23 mouse cellular contexts compared by ENCODE assay signal in genomic region chr1:166007026-166007425, GRCm38 (mm10).
"Had no signal": no experiment of that assay in that cellular context is flagged by ENCODE, and none has a peak within 500 bp of the region (broad histone marks: within the 10 kb centered on the region; RNA-seq: fewer than 3 reads in every experiment).

No protein-coding gene starts in this region.

- H3K27me3 ChIP-seq: intestine, embryonic 15.5 days; kidney, embryonic 15.5 days; limb, embryonic 13.5 days; liver, embryonic 12.5 days; liver, embryonic 15.5 days; neural tube, embryonic 12.5 days; neural tube, embryonic 15.5 days had no signal

- H3K9me3 ChIP-seq: intestine, embryonic 15.5 days; kidney, embryonic 15.5 days; limb, embryonic 10.5 days; limb, embryonic 13.5 days; liver, embryonic 12.5 days; liver, embryonic 15.5 days; midbrain, embryonic 10.5 days; neural tube, embryonic 12.5 days; neural tube, embryonic 15.5 days had no signal

- H3K36me3 ChIP-seq: intestine, embryonic 15.5 days; kidney, embryonic 15.5 days; limb, embryonic 10.5 days; limb, embryonic 13.5 days; liver, embryonic 12.5 days; liver, embryonic 15.5 days; midbrain, embryonic 10.5 days; neural tube, embryonic 12.5 days; neural tube, embryonic 15.5 days had no signal

- H3K4me3 ChIP-seq: intestine, embryonic 15.5 days; kidney, embryonic 15.5 days; layer of hippocampus, adult 2 months; limb, embryonic 10.5 days; limb, embryonic 13.5 days; liver, embryonic 12.5 days; liver, embryonic 15.5 days; midbrain, embryonic 10.5 days; neural tube, embryonic 12.5 days; neural tube, embryonic 15.5 days had no signal

- H3K4me1 ChIP-seq: intestine, embryonic 15.5 days; kidney, embryonic 15.5 days; limb, embryonic 13.5 days; liver, embryonic 12.5 days; liver, embryonic 15.5 days; midbrain, embryonic 10.5 days; neural tube, embryonic 12.5 days; neural tube, embryonic 15.5 days had no signal

- DNase-seq: kidney, adult 11 months; kidney, adult 8-10 months; kidney, postnatal 10 days; kidney, postnatal 4 days; layer of hippocampus, adult 9-11 months; liver; lung, adult 18-20 months; lung, postnatal 14 days; lung, postnatal 4 days; midbrain, embryonic 14.5 days; right cerebral cortex, adult 18-20 months; right cerebral cortex, postnatal 14 days; right cerebral cortex, postnatal 4 days had no signal

- ATAC-seq: intestine, embryonic 15.5 days; liver, embryonic 12.5 days had no signal
